Mouse (Mus musculus) hindbrain, embryonic 12.5 days (tissue): ENCODE data around the gene Krt27. TPM values are rescaled to one million over a fixed set of nuclear protein-coding genes. Genes with fewer than 3 reads are reported as not detected.

Source experiments
- ATAC-seq: fragments of 200-750 bp; cut with Nextera tagmentation; 2 replicates; pipeline ENCODE4 v1.8.0; 2017; ENCODE audit warnings: moderate TSS enrichment; ENCODE audit not compliant: low FRiP score
- H3K27ac ChIP-seq: fragments of 300-500 bp; sonication (generic); 2 replicates; pipeline ENCODE4 v1.5.1; 2016; ENCODE audit warnings: mild to moderate bottlenecking
- H3K27me3 ChIP-seq: fragments of 300-500 bp; sonication (generic); 2 replicates; pipeline ENCODE4 v1.6.1; 2016; ENCODE audit warnings: mild to moderate bottlenecking
- H3K36me3 ChIP-seq: fragments of 300-500 bp; sonication (generic); 2 replicates; pipeline ENCODE4 v1.6.1; 2016; ENCODE audit warnings: mild to moderate bottlenecking
- H3K4me1 ChIP-seq: fragments of 300-500 bp; sonication (generic); 2 replicates; pipeline ENCODE4 v1.6.1; 2016
- H3K4me2 ChIP-seq: fragments of 300-500 bp; sonication (generic); replicated peaks from 2 replicates; pipeline ENCODE4 v1.6.1; 2016; ENCODE audit warnings: mild to moderate bottlenecking
- H3K4me3 ChIP-seq: fragments of 300-500 bp; sonication (generic); 2 replicates; pipeline ENCODE4 v1.5.1; 2016; ENCODE audit warnings: mild to moderate bottlenecking
- H3K9ac ChIP-seq: fragments of 300-500 bp; sonication (generic); 2 replicates; pipeline ENCODE4 v1.6.1; 2016; ENCODE audit warnings: mild to moderate bottlenecking, moderate library complexity
- H3K9me3 ChIP-seq: fragments of 300-500 bp; sonication (generic); replicated peaks from 2 replicates; pipeline ENCODE4 v1.6.1; 2016; ENCODE audit warnings: mild to moderate bottlenecking
- WGBS: fragments of 180-500 bp; shearing (Covaris S2); methylation state at CpG from one replicate; pipeline ENCODE4 v1.1.7; 2016; 5-methylcytosine and 5-hydroxymethylcytosine counted together
- polyA plus RNA-seq: library from polyadenylated mRNA; unstranded; fragments of >200 nt; fragmentation: Nextera tagmentation; extraction: Ambion mirVana; gene quantifications from 2 replicates; pipeline ENCODE4 v1.2.1, GENCODE M21; 2016

Krt27 gene
- polyA plus RNA-seq, 1 experiment from 2014 or later, result not detected

- Histone ChIP-seq H3K9ac (no peak overlapping the region), H3K4me2 (no peak overlapping the region), H3K27ac (no peak overlapping the region), H3K4me3 (no peak overlapping the region), H3K36me3 (no peaks in the 10 kb centered on the region), H3K27me3 (no peaks in the 10 kb centered on the region), H3K4me1 (0 out of 2 replicates have a peak, but pooled peaks cover 4% of the 10 kb centered on the region), H3K9me3 (no peaks in the 10 kb centered on the region)
- 77% methylated on average over 9 of the region's 9 CpGs for WGBS
- no peak for ATAC-seq
These were observed 31.8 kb downstream of the Krt27 start for GRCm38 (mm10) chr11:99319127-99319526.

GRCm38 (mm10) chr11:99316543-99316942, 34.4 kb downstream of the Krt27 start:
- 54% methylated on average over 8 of the region's 8 CpGs for WGBS
- Histone ChIP-seq H3K9me3 (no peaks in the 10 kb centered on the region), H3K36me3 (no peaks in the 10 kb centered on the region), H3K9ac (no peak overlapping the region), H3K4me2 (no peak overlapping the region), H3K27ac (no peak overlapping the region), H3K4me1 (0 out of 2 replicates have a peak, but pooled peaks cover 4% of the 10 kb centered on the region), H3K4me3 (no peak overlapping the region), H3K27me3 (no peaks in the 10 kb centered on the region)
- no peak for ATAC-seq

- H3K27ac ChIP-seq, result no peak overlapping the region
- no peak overlapping the region for H3K9ac ChIP-seq
- no peak for ATAC-seq
- no peaks in the 10 kb centered on the region for H3K27me3 ChIP-seq
- 0 out of 2 replicates have a peak, but pooled peaks cover 4% of the 10 kb centered on the region for H3K4me1 ChIP-seq
- H3K4me2 ChIP-seq, result no peak overlapping the region
- 83% methylated on average over 2 of the region's 2 CpGs for WGBS
- no peaks in the 10 kb centered on the region for H3K9me3 ChIP-seq
- H3K4me3 ChIP-seq, result no peak overlapping the region
- no peaks in the 10 kb centered on the region for H3K36me3 ChIP-seq
These were observed 36.3 kb downstream of the Krt27 start for GRCm38 (mm10) chr11:99314594-99314993.

DNA sequence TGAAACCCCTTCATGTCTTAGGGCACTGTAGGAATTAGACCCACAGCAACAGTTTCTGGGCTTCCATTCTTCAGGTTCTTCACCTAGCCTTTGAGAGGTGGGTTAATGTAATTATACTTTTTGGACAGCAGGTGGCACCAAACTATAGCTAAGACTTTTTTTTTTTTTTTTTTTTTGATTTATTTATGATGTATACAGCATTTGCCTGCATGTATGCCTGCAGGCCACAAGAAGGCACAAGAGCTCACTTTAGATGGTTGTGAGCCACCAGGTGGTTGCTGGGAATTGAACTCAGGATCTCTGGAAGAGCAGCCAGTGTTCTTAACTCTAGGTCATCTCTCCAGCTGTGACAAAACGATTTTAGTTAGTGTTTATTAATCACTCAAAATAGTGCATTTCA, 40.0 kb downstream of the Krt27 start:
- no peaks in the 10 kb centered on the region for H3K27me3 ChIP-seq
- no peak for ATAC-seq
- 98% methylated on average over 1 of the region's 1 CpGs for WGBS
- H3K9ac ChIP-seq, result no peak overlapping the region
- H3K4me2 ChIP-seq, result no peak overlapping the region
- no peaks in the 10 kb centered on the region for H3K36me3 ChIP-seq
- no peak overlapping the region for H3K27ac ChIP-seq
- no peaks in the 10 kb centered on the region for H3K9me3 ChIP-seq
- no peaks in the 10 kb centered on the region for H3K4me1 ChIP-seq
- no peak overlapping the region for H3K4me3 ChIP-seq

GRCm38 (mm10) chr11:99307579-99307978, 43.3 kb downstream of the Krt27 start:
- no peaks in the 10 kb centered on the region for H3K27me3 ChIP-seq
- H3K4me3 ChIP-seq, result no peak overlapping the region
- no peak overlapping the region for H3K4me2 ChIP-seq
- no peaks in the 10 kb centered on the region for H3K9me3 ChIP-seq
- H3K36me3 ChIP-seq, result no peaks in the 10 kb centered on the region
- 35% methylated on average over 2 of the region's 2 CpGs for WGBS
- H3K27ac ChIP-seq, result no peak overlapping the region
- ATAC-seq, result no peak
- no peak overlapping the region for H3K9ac ChIP-seq
- no peaks in the 10 kb centered on the region for H3K4me1 ChIP-seq

Other genes with a start within 250 kb of the Krt27 start
- 0.25 and 0.42 TPM in 2 replicates for gene Ccr7, start 196.0 kb downstream of the Krt27 start, polyA plus RNA-seq
- 366 and 375 TPM in 2 replicates for gene Smarce1, start 120.1 kb downstream of the Krt27 start, polyA plus RNA-seq
- gene Krt222, start 107.0 kb downstream of the Krt27 start, polyA plus RNA-seq, result 0.98 and 1.5 TPM in 2 replicates
- gene Krt24, start 65.8 kb downstream of the Krt27 start, polyA plus RNA-seq, result not detected in 2 replicates
- not detected in 2 replicates for gene Krt25, start 28.2 kb downstream of the Krt27 start, polyA plus RNA-seq
- 0.27 and 0.30 TPM in 2 replicates for gene Krt26, start 13.1 kb downstream of the Krt27 start, polyA plus RNA-seq
- gene Krt28, start 23.8 kb upstream of the Krt27 start, polyA plus RNA-seq, result 0.21 and 0.27 TPM in 2 replicates
- gene Krt10, start 38.3 kb upstream of the Krt27 start, polyA plus RNA-seq, result 32.7 and 39.8 TPM in 2 replicates
- gene Krt12, start 71.2 kb upstream of the Krt27 start, polyA plus RNA-seq, result 0.12 TPM in 1 of 2 replicates, not detected in the other
- gene Krt20, start 87.0 kb upstream of the Krt27 start, polyA plus RNA-seq, result 0.35 TPM in 2 replicates
- gene Krt23, start 142.0 kb upstream of the Krt27 start, polyA plus RNA-seq, result 0.22 TPM in 1 of 2 replicates, not detected in the other
- not detected in 2 replicates for gene Krt39, start 170.2 kb upstream of the Krt27 start, polyA plus RNA-seq
- gene Krt40, start 192.1 kb upstream of the Krt27 start, polyA plus RNA-seq, result not detected in 2 replicates
- gene Krtap3-3, start 199.8 kb upstream of the Krt27 start, polyA plus RNA-seq, result not detected in 2 replicates
- not detected in 2 replicates for gene Krtap3-2, start 205.7 kb upstream of the Krt27 start, polyA plus RNA-seq
- not detected in 2 replicates for gene Gm11939, start 208.4 kb upstream of the Krt27 start, polyA plus RNA-seq
- gene Krtap3-1, start 215.5 kb upstream of the Krt27 start, polyA plus RNA-seq, result not detected in 2 replicates
- gene Krtap1-5, start 229.9 kb upstream of the Krt27 start, polyA plus RNA-seq, result not detected in 2 replicates
- not detected in 2 replicates for gene Krtap1-4, start 232.6 kb upstream of the Krt27 start, polyA plus RNA-seq
- gene Krtap1-3, start 240.2 kb upstream of the Krt27 start, polyA plus RNA-seq, result not detected in 2 replicates
- not detected in 2 replicates for gene Krtap9-3, start 247.0 kb upstream of the Krt27 start, polyA plus RNA-seq